Mouse (Mus musculus): ENCODE data around the gene Ndnf. TPM values are rescaled to one million over a fixed set of nuclear protein-coding genes. Genes with fewer than 3 reads are reported as not detected.

The Ndnf gene
- polyA plus RNA-seq, 1 experiment from 2014 or later: 8.8 TPM

DNA sequence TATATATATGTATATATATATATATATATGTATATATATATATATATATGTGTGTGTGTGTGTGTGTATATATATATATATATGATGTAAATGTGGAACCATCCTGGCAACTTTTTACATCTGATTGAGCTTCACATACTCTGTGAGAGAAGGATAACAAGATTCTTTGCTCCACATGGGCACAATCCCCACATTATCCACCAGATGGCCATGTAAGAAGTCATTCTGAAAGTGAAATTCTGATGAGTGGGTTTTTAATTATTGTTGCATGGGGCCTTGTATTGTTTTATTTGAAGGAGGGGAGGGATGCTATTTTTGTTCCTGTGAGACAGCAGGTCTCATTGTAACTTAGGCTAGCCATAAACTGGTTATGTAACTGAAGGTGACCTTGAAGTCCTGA is 22.5 kb downstream of the Ndnf start:
- DNase-seq (ENCODE audit: low spot score) (peak; percentile 31), ATAC-seq (replicated peaks; ENCODE audit: insufficient number of reproducible peaks, low FRiP score, low TSS enrichment, low read depth) (no peak)
- no peak overlapping the region for H3K4me3 ChIP-seq (ENCODE audit: low read depth, low read length)
- no peak overlapping the region for H3K9ac ChIP-seq (replicated peaks; ENCODE audit: low read length)
- no peak overlapping the region for H3K4me2 ChIP-seq (ENCODE audit: low read depth, low read length)
- H3K4me1 ChIP-seq (ENCODE audit: control insufficient read depth, insufficient read depth, low read length): no peaks in the 10 kb centered on the region
- no peaks in the 10 kb centered on the region for H3K27me3 ChIP-seq (ENCODE audit: control insufficient read depth, insufficient read depth, low read length)
- no peaks in the 10 kb centered on the region for H3K9me3 ChIP-seq (replicated peaks; ENCODE audit: control insufficient read depth, low read length)
- no peaks in the 10 kb centered on the region for H3K36me3 ChIP-seq (replicated peaks; ENCODE audit: control insufficient read depth, insufficient read depth, low read depth, low read length)
- H3K27ac ChIP-seq (replicated peaks; ENCODE audit: low read depth, low read length): no peak overlapping the region

DNA sequence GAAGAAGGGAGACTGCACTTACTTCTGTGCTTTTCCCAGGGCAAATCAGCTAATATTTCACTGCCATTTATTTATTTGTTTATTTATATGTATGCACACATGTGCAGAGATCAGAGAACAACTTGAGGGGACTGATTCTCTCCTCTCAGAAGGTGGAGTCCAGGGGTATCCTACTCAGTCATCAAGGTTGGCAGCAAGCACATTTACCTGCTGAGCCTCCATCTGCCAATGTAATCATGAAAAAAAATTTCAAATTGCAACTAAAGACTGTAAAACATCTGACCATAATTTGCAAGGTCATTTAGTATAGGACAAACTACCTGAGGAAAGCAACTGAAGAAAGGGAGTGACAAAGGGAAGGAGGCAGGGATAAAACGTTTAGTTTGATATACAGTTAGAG is 49.3 kb downstream of the Ndnf start:
- 71% methylated on average over 1 of the region's 1 CpGs for WGBS
- H3K9ac ChIP-seq (replicated peaks; ENCODE audit: low read length): no peak overlapping the region

DNA sequence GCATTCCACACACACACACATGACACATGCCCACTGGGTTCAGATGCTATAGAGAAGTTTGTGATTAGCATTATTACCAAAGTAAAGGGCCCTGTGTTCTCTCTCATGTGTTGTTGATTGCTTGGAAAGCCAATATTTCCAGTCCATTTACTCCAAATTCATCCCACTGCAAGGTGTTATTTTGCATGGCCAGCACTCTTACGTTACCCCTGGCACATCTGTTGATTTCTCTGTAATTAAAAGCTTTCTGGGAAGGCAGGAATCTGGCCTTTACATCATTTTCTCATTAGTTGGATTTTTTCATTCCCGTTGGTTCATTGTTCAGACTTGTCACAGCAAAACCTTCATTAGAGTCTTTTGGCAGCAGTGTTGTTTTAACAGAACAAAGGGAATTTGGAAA is 54.3 kb downstream of the Ndnf start:
- DNase-seq (ENCODE audit: low spot score) (no peak), ATAC-seq (replicated peaks; ENCODE audit: insufficient number of reproducible peaks, low FRiP score, low TSS enrichment, low read depth) (no peak)
- H3K4me2 ChIP-seq (ENCODE audit: low read depth, low read length): no peak overlapping the region
- H3K4me1 ChIP-seq (ENCODE audit: control insufficient read depth, insufficient read depth, low read length): no peaks in the 10 kb centered on the region
- H3K27ac ChIP-seq (replicated peaks; ENCODE audit: low read depth, low read length): no peak overlapping the region
- 60% methylated on average over 2 of the region's 2 CpGs for WGBS
- no peak overlapping the region for H3K9ac ChIP-seq (replicated peaks; ENCODE audit: low read length)
- H3K4me3 ChIP-seq (ENCODE audit: low read depth, low read length): no peak overlapping the region
- H3K36me3 ChIP-seq (replicated peaks; ENCODE audit: control insufficient read depth, insufficient read depth, low read depth, low read length): no peaks in the 10 kb centered on the region
- H3K9me3 ChIP-seq (replicated peaks; ENCODE audit: control insufficient read depth, low read length): no peaks in the 10 kb centered on the region
- no peaks in the 10 kb centered on the region for H3K27me3 ChIP-seq (ENCODE audit: control insufficient read depth, insufficient read depth, low read length)

More for the DNA sequence above, 49.3 kb downstream of the Ndnf start:
- no peak for ATAC-seq (replicated peaks; ENCODE audit: insufficient number of reproducible peaks, low FRiP score, low TSS enrichment, low read depth)
- H3K27me3 ChIP-seq (ENCODE audit: control insufficient read depth, insufficient read depth, low read length): no peaks in the 10 kb centered on the region
- DNase-seq (ENCODE audit: low spot score): no peak
- H3K4me2 ChIP-seq (ENCODE audit: low read depth, low read length): no peak overlapping the region
- no peaks in the 10 kb centered on the region for H3K36me3 ChIP-seq (replicated peaks; ENCODE audit: control insufficient read depth, insufficient read depth, low read depth, low read length)
- H3K9me3 ChIP-seq (replicated peaks; ENCODE audit: control insufficient read depth, low read length): no peaks in the 10 kb centered on the region
- H3K4me3 ChIP-seq (ENCODE audit: low read depth, low read length): no peak overlapping the region
- H3K27ac ChIP-seq (replicated peaks; ENCODE audit: low read depth, low read length): no peak overlapping the region
- H3K4me1 ChIP-seq (ENCODE audit: control insufficient read depth, insufficient read depth, low read length): no peaks in the 10 kb centered on the region

DNA sequence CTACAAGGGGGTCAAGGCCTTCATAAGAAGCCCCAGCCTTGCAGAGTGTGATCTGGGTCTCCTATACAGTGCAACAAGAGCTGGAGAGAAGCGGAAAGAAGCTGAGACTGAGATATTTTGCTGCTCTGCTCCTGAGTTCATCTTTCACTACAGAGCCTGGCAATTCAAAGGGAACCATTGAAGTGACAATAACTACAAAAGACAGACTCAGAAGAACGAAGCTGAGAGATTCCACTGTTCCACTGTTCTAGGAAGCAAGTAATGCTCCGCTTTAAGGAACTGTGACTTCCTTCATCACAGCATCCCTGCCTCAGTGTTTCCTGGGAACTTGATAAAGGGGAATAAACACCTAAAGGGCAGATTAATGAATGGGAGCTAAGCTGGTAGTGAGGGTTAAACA is 56.9 kb downstream of the Ndnf start:
- Histone ChIP-seq H3K27ac (replicated peaks; ENCODE audit: low read depth, low read length) (no peak overlapping the region), H3K9me3 (replicated peaks; ENCODE audit: control insufficient read depth, low read length) (no peaks in the 10 kb centered on the region), H3K4me2 (ENCODE audit: low read depth, low read length) (no peak overlapping the region), H3K36me3 (replicated peaks; ENCODE audit: control insufficient read depth, insufficient read depth, low read depth, low read length) (no peaks in the 10 kb centered on the region), H3K27me3 (ENCODE audit: control insufficient read depth, insufficient read depth, low read length) (no peaks in the 10 kb centered on the region), H3K9ac (replicated peaks; ENCODE audit: low read length) (no peak overlapping the region), H3K4me1 (ENCODE audit: control insufficient read depth, insufficient read depth, low read length) (no peaks in the 10 kb centered on the region), H3K4me3 (ENCODE audit: low read depth, low read length) (no peak overlapping the region)
- DNase-seq (ENCODE audit: low spot score) (no peak), ATAC-seq (replicated peaks; ENCODE audit: insufficient number of reproducible peaks, low FRiP score, low TSS enrichment, low read depth) (no peak)
- 71% methylated on average over 3 of the region's 3 CpGs for WGBS

DNA sequence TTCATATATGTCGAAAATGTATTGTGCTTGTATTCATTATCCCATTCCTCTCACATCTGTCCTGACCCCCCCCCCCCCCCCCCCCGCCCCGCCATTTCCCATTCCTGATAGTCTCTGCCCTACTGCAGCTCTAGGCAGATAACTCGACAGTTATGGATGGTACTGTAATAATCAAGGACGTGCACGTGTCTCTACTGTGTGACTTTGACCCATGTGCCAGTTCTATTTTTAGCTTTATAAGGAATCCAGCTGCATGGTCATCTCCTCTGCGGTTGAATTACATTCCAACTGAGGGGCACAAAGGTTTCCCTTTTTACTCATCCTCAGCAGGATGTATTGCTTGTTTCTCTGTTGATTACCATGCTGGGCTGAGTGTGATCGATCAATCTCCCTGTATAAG is 68.1 kb downstream of the Ndnf start:
- no peak overlapping the region for H3K27ac ChIP-seq (replicated peaks; ENCODE audit: low read depth, low read length)

DNA sequence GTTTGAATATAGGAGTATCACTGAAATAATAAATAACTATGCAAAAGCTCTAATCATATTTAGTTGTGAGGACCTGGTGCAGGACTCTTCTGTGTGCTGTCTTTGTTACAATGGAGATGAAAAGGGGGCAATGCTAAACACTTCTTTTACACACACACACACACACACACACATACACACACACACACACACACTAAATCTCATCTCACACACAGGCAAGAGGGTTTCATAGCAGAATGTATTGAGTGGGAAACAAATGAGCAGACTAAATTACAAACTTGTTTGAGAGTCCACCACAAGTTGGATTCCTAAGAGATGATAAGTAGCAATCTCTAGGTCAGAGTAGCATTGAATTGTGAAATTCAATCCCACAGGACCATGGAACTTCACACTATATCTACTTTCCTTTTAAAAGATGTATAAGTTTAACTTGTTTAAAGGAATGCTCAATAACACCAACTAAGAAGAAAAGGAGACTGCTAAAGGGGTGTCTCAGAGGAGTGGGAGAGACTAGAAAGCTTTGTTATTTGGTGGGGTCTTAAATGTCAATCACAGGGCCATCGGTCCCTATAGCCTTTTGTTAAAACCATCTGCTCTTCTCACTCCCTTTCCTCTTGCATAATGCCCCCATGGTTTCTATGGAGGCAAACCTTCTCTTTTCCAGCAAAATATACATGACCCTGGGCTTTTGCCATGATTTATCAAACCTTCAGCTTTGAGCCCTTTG is 71.9 kb downstream of the Ndnf start:
- H3K27ac ChIP-seq (replicated peaks; ENCODE audit: low read depth, low read length): no peak overlapping the region
- H3K4me2 ChIP-seq (ENCODE audit: low read depth, low read length): no peak overlapping the region
- H3K9me3 ChIP-seq (replicated peaks; ENCODE audit: control insufficient read depth, low read length): no peaks in the 10 kb centered on the region
- H3K27me3 ChIP-seq (ENCODE audit: control insufficient read depth, insufficient read depth, low read length): no peaks in the 10 kb centered on the region
- H3K4me1 ChIP-seq (ENCODE audit: control insufficient read depth, insufficient read depth, low read length): no peaks in the 10 kb centered on the region
- no peaks in the 10 kb centered on the region for H3K36me3 ChIP-seq (replicated peaks; ENCODE audit: control insufficient read depth, insufficient read depth, low read depth, low read length)
- H3K4me3 ChIP-seq (ENCODE audit: low read depth, low read length): no peak overlapping the region
- WGBS: 63% methylated on average over 1 of the region's 1 CpGs
- ATAC-seq (replicated peaks; ENCODE audit: insufficient number of reproducible peaks, low FRiP score, low TSS enrichment, low read depth) (no peak), DNase-seq (ENCODE audit: low spot score) (no peak)
- H3K9ac ChIP-seq (replicated peaks; ENCODE audit: low read length): no peak overlapping the region

More for the DNA sequence above, 68.1 kb downstream of the Ndnf start:
- Histone ChIP-seq H3K4me2 (ENCODE audit: low read depth, low read length) (no peak overlapping the region), H3K4me1 (ENCODE audit: control insufficient read depth, insufficient read depth, low read length) (no peaks in the 10 kb centered on the region), H3K4me3 (ENCODE audit: low read depth, low read length) (no peak overlapping the region), H3K27me3 (ENCODE audit: control insufficient read depth, insufficient read depth, low read length) (no peaks in the 10 kb centered on the region), H3K9me3 (replicated peaks; ENCODE audit: control insufficient read depth, low read length) (no peaks in the 10 kb centered on the region), H3K9ac (replicated peaks; ENCODE audit: low read length) (no peak overlapping the region), H3K36me3 (replicated peaks; ENCODE audit: control insufficient read depth, insufficient read depth, low read depth, low read length) (no peaks in the 10 kb centered on the region)
- ATAC-seq (replicated peaks; ENCODE audit: insufficient number of reproducible peaks, low FRiP score, low TSS enrichment, low read depth) (no peak), DNase-seq (ENCODE audit: low spot score) (no peak)
- 65% methylated on average over 6 of the region's 8 CpGs for WGBS

DNA sequence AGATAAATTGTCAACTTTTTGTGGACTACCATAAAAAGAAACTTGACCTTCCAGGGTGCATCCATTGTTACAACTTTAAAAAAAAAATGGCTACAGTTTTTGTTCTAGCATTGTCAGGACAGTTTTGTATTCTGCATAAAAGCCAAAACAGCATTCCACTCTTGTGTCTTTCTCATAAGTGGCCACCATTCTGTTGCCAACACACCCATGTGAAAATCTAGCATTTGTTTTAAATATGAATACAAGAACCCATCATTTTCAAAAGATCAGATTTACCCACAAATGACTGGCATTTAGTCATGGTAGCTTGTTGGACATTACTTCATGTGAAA is 72.4 kb downstream of the Ndnf start:
- H3K4me2 ChIP-seq (ENCODE audit: low read depth, low read length): no peak overlapping the region
- no peak overlapping the region for H3K9ac ChIP-seq (replicated peaks; ENCODE audit: low read length)
- no peaks in the 10 kb centered on the region for H3K27me3 ChIP-seq (ENCODE audit: control insufficient read depth, insufficient read depth, low read length)
- no peak for ATAC-seq (replicated peaks; ENCODE audit: insufficient number of reproducible peaks, low FRiP score, low TSS enrichment, low read depth)
- H3K4me1 ChIP-seq (ENCODE audit: control insufficient read depth, insufficient read depth, low read length): no peaks in the 10 kb centered on the region
- no peak overlapping the region for H3K4me3 ChIP-seq (ENCODE audit: low read depth, low read length)
- no peaks in the 10 kb centered on the region for H3K36me3 ChIP-seq (replicated peaks; ENCODE audit: control insufficient read depth, insufficient read depth, low read depth, low read length)
- no peaks in the 10 kb centered on the region for H3K9me3 ChIP-seq (replicated peaks; ENCODE audit: control insufficient read depth, low read length)
- no peak for DNase-seq (ENCODE audit: low spot score)
- no peak overlapping the region for H3K27ac ChIP-seq (replicated peaks; ENCODE audit: low read depth, low read length)

DNA sequence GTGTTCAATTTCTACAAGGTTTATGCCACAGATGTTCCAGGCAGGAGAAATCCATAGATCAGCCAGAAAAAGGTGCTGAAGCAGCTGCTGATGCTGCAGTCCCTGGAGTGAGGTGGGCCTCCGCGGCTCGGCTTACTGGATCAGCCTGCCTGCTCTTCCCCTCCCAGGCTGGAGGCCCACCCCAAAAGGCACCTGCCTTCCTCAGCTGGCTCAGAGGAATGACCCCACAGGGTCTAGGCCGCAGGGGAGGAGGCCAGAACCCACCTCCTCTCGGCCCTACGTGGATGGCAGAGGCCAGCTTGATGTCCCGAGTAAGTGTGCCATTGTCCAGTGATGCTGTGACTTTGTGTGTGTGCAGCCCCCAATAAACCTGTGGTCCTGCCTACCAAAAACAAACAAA is 86.8 kb downstream of the Ndnf start:
- no peaks in the 10 kb centered on the region for H3K9me3 ChIP-seq (replicated peaks; ENCODE audit: control insufficient read depth, low read length)
- DNase-seq (ENCODE audit: low spot score): no peak
- no peaks in the 10 kb centered on the region for H3K27me3 ChIP-seq (ENCODE audit: control insufficient read depth, insufficient read depth, low read length)
- no peaks in the 10 kb centered on the region; the same call in 1 of the 2 replicates for H3K4me1 ChIP-seq (ENCODE audit: control insufficient read depth, insufficient read depth, low read length)
- no peaks in the 10 kb centered on the region for H3K36me3 ChIP-seq (replicated peaks; ENCODE audit: control insufficient read depth, insufficient read depth, low read depth, low read length)
- peak; percentile 76; the same call in 1 of the 2 replicates for ATAC-seq (replicated peaks; ENCODE audit: insufficient number of reproducible peaks, low FRiP score, low TSS enrichment, low read depth)
- H3K4me3 ChIP-seq (ENCODE audit: low read depth, low read length): no peak overlapping the region
- WGBS: 48% methylated on average over 7 of the region's 7 CpGs
- H3K4me2 ChIP-seq (ENCODE audit: low read depth, low read length): no peak overlapping the region
- H3K9ac ChIP-seq (replicated peaks; ENCODE audit: low read length): no peak overlapping the region
- no peak overlapping the region for H3K27ac ChIP-seq (replicated peaks; ENCODE audit: low read depth, low read length)
